Mouse (Mus musculus): ENCODE data around the gene Col18a1.

Col18a1 gene

GRCm38 (mm10) chr10:77004936-77005335 is 161.4 kb downstream of the Col18a1 start:
- DNase-seq, result no peak

Measured in lung, postnatal 14 days (tissue).